Mouse (Mus musculus) c-Kit-negative CD71-positive TER-119-positive erythroid progenitor cells, embryonic 14.5 days (primary cell): Measurements from ENCODE around the gene Zbtb45.

Experiments used
- DNase-seq: peaks from one replicate; pipeline ENCODE4 v3.0.0-alpha.2; 2013; ENCODE audit warnings: low read depth, low spot score

The Zbtb45 gene

DNA sequence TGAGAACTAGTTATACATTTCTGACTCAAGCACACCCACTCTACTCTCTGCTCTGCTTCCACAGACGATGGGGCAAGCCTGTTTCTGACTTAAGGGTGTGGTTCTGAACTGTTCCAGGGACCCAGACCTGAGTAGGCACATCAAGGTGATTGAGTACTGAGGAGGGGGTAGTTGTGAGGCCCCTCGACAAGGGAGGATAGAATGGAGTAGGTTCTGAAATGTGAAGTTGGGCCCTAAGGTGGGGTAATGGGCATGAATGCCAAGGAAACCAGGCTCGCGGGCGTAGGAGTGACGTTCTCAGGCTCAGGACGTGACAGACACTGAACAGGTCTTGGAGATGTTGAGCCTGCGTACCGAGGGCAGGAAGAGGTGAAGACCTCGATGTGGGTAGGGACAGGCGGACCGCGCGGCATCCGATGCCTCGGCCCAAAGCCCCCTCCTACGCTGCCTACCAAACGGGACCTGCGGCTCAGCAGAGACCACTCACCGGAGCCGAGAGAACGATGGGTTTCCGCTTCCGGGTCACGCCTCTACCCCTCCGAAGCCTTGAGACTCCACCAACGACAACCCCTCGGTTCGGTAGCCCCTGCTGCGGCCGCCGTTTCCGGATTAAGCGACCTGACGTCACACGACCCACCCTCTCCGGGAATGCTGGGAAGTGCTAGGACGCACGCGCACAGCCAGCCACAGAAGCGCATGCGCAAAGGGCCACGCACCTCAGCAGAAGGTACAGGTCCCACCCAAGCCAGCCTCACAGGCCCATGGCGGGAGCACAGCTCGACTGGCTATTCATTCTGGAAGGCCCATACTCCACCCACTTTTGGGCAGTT is 24.5 kb upstream of the Zbtb45 start, which contains the start of gene Chmp2a:
Gene Chmp2a (minus strand): TSS at position 660 of the 830 bp plus-strand sequence.
- peak; percentile 85 for DNase-seq

DNA sequence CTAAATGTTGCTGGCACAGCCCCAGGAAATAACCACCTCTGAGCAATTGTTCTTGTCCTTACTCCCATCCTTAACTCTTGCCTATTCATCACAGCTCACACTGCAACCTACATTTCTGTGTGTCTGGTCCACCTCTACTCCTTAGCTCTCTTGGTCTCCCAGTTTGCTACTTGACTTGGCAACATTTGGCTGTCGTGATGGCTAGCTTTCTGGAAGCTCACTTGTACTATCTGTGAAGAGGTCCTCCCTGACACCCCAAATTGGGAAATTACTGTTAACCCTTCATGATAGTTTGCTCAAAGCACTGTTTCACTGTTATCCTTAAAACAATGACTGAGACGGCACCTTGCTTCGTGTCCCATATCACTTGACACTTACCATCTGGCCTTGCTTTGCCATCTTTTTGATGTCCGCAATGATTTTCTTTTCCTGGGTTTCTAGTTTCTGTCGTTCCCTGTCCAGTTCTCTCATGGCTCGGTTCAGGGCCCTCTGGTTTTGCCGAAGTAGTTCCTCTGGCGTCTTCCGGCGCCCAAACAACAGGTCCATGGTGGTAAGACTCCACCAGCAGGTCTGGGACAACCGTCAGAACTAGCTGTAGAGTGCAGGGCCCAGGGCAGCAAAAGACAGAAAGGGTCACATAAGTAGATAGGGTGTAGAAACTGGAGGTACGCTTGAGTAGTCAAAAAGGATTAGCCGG is 23.8 kb upstream of the Zbtb45 start:
- no peak for DNase-seq

DNA sequence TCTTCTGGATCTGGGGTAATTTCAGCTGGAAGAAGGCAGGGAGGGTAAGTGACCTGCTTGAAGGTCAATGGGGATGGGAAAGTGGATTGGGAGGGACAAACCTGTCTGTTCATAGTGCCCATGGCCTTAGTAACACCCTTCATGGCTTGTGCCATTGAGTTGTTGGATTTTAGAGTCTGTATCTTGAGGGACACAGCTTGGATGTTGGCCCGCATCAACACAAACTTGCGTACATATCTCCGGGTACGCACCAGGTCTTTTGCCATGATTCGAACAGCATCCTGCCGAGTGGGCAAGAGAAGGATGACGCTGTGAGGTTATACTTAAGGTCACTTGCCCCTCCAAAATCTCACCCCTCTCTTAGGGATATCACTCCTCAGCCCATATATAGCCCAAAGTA is 22.7 kb upstream of the Zbtb45 start:
- no peak for DNase-seq

DNA sequence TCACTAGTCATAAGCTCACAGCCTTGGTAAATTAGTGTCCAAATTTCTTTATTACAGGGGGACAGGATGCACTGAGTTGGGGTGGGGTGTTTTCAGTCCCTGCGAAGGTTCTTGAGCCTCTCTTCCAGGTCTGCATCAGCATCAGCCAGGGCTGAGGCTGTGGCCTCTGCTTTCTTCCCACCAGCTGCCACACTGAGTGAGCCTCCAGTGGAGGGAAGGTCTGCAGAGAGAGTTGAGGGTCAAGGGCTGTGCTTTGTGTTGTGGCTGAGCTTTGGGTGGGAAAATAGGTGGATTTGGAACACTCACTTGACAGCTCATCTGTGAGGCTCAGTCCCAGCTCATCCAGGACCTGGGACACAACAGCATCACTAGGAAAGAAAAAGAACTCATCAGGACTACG is 22.1 kb upstream of the Zbtb45 start:
- no peak for DNase-seq

DNA sequence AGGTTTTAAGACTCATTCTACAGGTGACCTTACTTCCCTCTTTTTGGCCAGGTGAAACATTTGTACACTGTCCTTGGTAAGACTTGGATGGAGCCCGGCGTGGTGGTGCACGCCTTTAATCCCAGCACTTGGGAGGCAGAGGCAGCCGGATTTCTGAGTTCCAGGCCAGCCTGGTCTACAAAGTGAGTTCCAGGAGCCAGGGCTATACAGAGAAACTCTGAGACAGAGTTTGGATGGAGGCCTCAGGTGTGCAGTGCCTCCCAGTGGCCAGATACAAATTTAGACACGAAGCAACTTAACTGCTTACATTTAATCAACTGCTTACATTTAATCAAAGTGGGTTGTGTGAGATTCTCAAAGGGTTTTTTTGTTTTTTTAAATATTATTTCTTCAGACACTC is 21.2 kb upstream of the Zbtb45 start:
- no peak for DNase-seq

DNA sequence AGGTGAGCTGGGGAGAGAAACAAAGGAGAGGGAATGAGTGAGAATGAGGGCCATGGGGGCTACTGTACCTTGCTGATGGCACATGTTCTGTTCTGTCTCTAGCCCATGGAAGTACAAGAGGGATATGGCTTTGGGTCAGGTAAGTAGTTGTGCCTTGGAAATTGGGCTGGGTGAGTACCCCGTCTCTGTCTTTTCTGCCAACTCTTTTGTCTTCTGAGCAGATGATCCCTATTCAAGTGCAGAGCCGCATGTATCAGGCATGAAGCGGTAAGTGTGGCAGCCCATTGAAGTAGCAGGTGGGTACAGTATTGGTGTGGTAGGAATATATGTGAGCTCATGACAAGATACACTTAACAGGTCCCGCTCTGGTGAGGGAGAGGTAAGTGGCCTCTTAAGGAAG is 19.2 kb upstream of the Zbtb45 start:
- DNase-seq, result no peak

DNA sequence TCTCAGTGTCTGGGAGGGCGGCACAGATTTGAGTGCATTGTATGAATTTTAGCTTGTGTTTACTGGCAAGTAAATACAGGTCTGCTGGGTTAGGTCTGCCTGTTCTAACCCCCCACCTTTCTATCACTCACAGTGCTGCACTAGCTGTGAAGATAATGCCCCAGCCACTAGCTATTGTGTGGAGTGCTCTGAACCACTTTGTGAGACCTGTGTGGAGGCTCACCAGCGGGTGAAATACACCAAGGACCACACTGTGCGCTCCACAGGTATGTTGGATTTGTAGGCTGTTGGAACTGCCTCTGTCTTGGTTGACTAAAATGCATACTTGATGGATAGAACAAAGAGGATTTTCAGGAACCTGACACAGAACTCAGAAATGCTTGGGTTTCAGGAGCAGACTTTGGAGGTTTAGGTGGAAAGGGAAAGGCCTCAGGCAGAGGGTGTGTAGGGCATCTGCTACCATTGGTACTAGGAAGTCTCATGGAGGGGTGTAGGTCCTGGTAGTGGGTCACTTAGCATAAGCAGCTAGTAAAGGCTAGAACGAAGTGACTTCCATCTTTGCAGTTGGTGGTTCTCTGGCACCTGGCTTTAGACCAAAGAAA is 15.8 kb upstream of the Zbtb45 start:
- DNase-seq, result no peak

DNA sequence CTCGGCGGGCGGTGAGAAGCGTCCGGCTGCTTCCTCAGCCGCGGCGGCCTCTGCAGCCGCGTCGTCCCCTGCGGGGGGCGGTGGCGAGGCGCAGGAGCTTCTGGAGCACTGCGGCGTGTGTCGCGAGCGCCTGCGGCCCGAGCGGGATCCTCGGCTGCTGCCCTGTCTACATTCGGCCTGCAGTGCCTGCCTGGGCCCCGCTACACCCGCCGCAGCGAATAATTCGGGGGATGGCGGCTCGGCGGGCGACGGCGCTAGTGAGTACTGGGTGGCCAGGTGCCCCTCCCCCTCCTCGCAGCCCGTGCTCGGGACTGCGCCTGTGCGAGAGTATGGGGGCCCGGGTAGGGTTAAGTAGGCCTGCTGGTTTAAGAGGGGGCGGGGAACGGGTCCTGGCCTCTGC is 15.0 kb upstream of the Zbtb45 start:
- DNase-seq, result no peak

DNA sequence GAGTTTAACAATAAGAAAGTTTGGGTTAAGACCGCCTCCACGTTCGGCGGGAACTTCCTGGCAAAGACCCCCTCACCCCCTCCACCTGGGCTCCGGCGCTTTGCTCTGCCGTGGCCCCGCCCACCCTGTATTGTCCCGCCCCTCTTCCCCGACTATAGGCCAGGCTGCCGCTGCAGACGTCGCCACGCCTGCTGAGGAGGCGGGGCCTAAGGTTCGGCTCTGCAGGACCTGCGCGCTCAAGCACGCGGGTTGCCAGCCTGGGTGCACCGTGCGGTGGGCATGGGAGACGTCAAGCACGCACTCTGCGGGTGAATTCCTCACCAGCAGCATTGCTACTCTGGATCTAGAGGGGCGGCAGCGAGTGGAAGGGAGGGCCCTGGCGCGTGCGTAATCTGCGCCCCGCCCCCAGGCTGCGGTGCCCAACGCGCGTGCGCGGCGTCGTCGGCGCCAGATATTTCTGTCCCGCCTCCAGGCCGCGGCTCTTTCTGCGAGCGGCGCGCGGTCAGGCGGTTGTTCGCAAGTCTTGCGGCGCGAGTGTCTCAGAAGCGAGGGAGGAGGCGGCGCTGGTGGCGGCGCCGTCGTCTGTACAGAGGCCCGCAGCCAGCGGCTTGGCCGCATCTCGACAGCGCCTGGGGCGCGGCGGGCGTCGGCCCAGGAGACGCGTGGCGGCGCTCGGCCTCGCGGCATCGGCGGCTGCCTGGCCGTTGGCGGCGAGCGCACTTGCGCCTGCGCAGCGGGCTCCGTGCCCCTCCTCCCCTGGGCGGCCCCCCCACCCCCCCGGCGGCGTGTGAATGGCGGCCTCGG is 14.3 kb upstream of the Zbtb45 start:
- DNase-seq, result peak; percentile 88

DNA sequence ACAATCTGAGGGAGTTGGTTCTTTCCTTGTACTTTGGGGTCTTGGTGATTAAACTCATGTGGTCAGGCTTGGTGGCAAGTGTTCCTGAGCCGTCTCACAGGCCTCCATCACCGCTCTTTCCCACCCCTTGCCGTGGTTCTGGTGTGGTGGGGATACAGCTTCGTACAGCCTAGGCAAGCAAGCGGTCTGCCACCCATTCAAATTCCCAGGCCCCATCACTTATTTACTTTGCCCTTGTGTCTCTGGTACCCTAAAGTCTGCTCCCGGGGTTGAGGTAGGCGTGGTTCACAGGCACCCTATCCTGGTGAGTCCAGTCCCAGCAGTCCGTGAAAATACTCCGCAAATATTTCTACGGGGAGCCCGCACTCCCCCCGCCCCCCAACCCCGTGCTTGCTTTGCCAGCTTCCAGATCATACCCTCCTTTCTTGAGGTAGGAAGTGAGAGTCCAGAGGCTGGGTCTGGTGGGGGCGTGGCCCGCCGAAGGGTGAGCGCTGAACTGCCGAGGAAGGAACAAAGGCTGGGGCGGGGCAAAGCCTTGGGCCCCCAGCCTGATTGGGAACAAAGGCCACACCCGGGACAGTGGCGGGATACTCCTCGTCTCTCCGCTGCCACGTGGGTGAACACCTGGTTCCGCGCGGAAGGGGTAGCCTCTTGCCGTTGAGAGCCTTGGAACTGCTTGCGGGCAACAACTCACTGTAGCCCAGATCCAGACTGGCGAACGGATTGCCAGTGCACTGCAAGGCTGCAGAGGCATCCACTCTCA is 13.1 kb upstream of the Zbtb45 start:
- DNase-seq, result no peak

DNA sequence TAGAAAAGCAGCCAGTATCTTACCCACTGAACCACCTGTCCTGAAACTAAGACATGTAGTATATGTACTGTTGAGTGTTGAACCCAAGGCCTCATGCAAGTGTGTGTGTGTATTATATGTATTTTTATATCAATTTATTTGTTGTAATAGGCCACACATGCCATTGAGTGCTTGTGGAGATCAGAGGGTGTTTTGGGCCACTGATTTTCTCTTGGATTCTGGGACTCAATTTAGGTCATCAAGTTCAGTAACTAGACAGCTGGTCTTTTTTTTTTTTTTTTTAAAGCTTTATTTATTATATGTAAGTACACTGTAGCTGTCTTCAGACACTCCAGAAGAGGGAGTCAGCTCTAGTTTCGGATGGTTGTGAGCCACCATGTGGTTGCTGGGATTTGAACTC is 5.4 kb upstream of the Zbtb45 start:
- DNase-seq, result no peak

DNA sequence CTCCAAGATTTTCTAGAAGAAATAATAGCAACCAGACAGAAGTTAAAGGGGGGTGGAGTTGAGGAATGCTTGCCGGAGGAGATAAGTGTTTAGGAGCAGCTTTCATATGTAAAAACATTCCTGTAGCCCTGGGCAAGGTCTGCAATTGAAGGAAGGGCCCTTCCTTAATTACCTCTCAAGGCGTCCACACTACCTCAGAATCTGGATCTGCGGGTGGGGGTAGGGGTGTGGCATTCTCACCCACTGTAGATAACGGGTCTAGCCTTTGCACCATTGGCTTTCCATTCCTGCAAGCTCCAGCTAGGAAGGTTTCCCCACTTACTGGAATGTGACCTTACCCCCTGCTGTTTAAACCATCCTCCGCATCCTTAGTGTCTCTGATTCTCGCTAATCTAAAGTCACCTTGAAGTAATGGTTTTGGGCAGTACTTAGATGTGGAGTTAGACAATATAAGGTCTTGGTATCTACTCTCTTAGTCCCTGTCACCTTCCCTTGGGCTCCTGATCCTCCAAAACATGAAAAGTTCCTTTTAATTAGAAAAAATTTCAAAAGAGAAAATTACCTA is 4.5 kb upstream of the Zbtb45 start:
- DNase-seq, result no peak

DNA sequence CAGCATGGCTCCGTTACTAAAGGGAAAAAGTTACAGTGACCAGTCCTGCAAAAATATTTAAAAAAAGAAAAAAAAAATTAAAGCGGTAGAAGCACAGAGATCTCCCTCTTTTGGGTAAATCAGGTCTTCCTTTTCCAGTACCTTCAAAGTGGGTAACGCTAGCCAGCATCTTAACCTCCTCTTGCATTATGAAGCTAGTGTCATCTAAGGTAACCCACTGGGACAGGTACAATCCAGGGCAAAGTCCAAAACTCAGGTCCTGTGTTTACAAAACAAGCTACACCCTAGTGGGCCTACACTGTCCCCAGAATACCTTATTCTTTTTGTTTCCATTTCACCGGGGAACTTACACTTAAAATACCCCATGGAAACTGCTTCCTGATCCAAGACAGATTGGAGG is 3.8 kb upstream of the Zbtb45 start:
- DNase-seq, result no peak

DNA sequence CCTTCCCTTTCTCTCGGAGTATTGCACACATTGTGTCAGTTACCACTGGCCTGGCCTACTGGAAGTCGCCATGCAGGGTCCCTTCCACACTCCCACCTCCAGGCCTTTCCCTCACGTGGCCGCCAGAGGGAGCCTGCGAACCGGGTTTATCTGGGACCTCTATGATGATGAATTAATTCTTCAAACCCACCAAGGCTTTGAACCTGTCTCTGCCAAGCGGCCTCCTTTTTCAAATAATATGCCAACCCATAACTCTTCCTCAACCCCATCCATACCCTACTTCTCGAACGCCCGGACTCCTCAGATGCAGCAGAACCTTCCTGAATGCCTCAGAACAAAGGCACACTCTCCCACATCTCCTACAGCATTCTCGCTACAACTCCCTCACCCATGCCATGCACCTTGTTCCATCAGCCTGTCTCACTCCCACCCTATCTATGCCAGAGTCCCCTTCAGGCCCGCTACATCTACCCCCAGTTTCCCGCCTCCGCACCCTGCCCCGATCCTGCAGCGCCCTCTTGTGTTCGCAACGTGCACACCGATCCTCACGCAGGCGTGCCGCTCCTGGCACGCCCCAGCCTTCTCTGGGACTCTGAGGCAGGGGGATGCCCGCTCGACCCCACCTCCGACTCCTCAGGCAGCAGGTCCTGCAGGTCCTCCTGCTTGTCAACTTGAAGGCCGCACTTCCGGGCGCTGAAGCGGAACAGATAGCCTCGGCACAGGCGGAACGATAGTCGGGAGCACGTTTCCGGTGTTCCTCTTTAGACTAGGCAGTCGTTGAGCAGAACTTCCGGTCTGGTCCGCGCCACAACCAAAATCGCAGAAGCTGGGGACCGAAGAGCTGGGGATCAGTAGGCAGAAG is 460 bp downstream of the Zbtb45 start:
- peak; percentile 78 for DNase-seq

DNA sequence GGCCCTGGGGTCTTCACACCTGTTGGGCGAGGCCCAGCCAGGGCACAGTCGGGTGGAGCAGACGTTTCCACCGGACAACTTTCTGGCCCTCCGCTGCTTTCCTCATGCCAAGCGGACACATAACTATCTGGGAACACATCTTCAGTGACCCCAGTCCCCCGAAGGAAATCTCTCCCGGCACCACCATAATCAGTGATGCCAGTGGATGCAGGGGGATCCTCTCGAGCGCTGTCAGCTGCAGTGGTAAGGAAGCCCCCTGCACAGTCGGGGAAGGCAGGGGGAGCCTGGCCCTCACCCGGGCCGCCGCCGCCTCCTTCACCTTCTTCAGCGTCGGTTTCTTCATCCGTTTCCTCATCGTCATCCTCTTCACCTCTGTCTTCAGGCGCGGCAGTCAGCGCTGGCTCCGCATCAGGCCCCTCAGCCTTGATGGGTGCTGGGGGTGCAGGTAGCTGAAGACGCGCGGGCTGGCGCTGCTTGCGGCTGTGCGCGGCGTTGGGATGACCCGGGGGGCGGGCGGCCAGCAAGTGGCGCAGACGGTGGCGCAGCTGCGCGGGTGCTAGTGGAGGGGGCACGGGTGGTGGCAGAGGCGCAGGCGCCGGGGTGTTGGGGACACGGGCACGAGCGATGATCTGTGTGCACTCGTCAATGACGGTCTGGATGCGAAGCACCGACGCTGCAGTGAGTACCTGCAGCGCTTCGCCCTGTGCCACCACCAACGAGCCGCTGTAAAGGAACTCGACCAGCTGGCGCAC is 2.3 kb downstream of the Zbtb45 start:
- DNase-seq, result no peak

DNA sequence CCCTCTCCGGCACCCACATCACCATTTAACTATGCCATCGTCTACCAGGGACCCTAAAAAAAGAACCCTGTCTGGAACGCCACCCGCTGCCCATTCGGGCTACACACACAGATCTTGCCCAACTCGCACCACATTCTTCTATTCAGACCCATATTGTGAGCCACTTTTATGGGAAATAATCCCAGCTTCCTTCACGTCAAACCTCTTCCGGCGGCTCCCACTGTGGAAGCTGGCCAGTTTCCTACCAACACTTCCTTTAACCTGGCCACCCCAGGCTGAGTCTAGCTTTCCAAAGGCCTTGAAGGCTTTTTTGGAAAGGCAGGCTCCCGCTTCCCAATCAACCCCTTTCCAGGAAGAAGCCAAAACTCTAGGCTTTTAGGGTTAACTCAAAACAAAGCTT is 3.3 kb downstream of the Zbtb45 start:
- DNase-seq, result no peak

DNA sequence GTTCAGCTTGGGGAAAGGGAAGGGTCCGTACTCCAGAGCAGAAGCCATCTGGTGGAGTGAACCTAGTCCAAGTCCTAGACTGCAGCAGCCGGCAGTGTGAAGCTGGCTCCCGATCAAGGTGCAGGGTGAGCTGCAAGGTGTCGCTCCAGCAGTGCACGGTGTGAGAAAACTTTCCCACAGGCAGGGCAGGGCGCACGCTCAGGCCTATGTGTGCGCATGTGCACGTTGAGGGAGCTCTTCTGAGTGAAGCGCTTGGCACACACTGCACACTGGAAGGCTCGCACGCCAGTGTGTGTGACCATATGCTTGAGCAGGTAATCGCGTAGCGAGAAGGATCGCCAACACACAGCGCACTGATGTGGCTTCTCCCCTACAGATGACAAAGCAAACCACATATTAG is 3.8 kb downstream of the Zbtb45 start:
- DNase-seq, result no peak

DNA sequence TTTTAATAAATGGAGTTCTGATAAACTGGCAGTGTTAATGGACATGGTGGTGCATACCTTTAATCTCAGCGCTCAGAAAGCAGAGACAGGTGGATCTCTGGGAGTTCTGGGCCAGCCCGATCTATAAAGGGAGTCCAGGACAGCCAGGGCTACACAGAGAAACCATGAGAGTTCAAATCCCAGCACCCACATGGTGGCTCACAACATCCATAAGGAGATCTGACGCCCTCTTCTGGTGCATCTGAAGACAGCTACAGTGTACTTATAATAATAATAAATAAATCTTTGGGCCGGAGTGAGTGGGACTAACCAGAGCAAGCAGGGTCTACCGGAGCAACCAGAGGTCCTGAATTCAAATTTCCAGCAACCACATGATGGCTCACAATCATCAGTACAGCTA is 6.5 kb downstream of the Zbtb45 start:
- no peak for DNase-seq

DNA sequence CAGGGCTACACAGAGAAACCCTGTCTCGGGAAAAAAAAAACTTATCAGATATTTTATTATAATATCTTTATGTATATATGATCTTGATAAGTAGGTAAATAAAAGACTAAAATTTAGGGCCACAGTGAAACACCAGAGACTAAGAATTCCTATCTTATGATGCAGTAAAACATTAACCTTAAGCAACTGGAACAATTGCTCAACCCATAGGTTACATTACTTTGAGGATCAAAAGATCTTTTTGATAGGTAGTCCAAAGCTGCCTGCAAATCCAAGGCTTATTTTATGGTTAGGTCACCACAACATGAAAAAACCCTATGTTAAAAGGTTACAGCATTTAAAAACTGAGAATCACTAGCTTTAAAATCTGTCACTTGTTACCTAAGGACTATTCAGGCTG is 8.2 kb downstream of the Zbtb45 start:
- no peak for DNase-seq
